Comparison of ENCODE assay signal across 7 mouse cellular contexts in the genomic region with DNA sequence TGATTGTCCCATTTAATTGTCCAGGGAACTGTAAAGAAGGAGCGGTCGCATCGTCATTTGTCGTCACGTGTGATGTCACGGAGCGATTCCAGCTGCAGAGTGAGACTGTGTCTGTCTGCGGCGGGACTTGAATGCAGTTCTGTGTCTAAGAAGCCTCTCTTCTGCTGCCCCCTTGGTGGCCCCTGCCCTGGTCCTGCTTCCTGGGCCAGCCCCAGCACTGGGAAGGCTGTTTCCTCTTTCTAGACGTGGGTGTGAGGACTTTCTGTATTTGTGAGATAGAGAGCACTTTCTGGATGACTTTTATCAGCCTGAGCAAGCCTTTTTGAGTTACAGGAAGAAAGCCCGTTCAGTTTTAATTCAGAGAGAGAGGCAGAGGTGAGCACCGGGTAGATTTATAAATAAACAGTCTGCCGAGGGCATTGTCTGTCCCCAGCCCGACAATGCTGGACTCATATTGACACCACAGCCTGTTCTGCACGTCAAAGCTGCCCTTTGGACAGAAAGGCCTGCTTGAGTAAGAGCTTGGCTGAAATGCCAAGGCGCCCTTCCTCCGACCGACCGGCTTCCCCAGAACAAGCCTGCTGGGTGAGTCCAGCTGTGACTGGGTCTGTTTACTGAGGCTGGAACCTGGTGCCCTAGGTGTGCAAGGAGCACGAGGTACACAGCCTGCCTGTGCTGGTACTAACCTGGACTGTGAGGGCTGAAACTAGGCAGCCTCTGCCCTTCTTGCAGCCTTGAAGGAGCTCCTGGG. TPM values are rescaled to one million over a fixed set of nuclear protein-coding genes. Genes with fewer than 3 reads are reported as not detected.
DNase-seq lines count a peak whose midpoint lies in the region; ATAC-seq and TF ChIP-seq lines count a peak whose summit lies in the region.

No protein-coding gene starts in this region.

- H3K4me1 ChIP-seq in lung, embryonic 15.5 days: peaks cover 76% of the 10 kb centered on the region
- peaks cover 61% of the 10 kb centered on the region for H3K4me1 ChIP-seq in small intestine, adult 2 months (ENCODE audit: control insufficient read depth, insufficient read depth, insufficient read length, low read length)

- H3K36me3 ChIP-seq in lung, embryonic 15.5 days: no peaks in the 10 kb centered on the region
- H3K36me3 ChIP-seq in small intestine, adult 2 months (ENCODE audit: control insufficient read depth, insufficient read depth, low read length): no peaks in the 10 kb centered on the region

- peak; percentile 7; the same call in 1 of the 2 replicates for ATAC-seq in lung, embryonic 15.5 days (ENCODE audit: borderline replicate concordance, extremely low read depth, low FRiP score, low TSS enrichment)

- H3K27me3 ChIP-seq in lung, embryonic 15.5 days: no peaks in the 10 kb centered on the region
- no peaks in the 10 kb centered on the region for H3K27me3 ChIP-seq in small intestine, adult 2 months (ENCODE audit: control insufficient read depth, insufficient read depth, low read length)

- peak overlapping the region; percentile 18; the same call in 1 of the 2 replicates for H3K9ac ChIP-seq in lung, embryonic 15.5 days

- H3K4me3 ChIP-seq in lung, embryonic 15.5 days: no peak overlapping the region
- peak overlapping the region; percentile 11 for H3K4me3 ChIP-seq in small intestine, adult 2 months (ENCODE audit: low read depth, low read length)

- 36% methylated on average over 20 of the region's 20 CpGs for WGBS in lung, embryonic 15.5 days
- WGBS in small intestine, adult 2 months: 10% methylated on average over 20 of the region's 20 CpGs

- no peak for TF ChIP-seq POLR2A in small intestine, adult 2 months (IDR thresholded peaks at IDR 0.05; ENCODE audit: low read depth, low read length)

- H3K27ac ChIP-seq in lung, embryonic 15.5 days: peak overlapping the region; percentile 75
- H3K27ac ChIP-seq in small intestine, adult 2 months (ENCODE audit: insufficient read depth, low read depth, low read length): peak overlapping the region; percentile 90

- no peak overlapping the region for H3K4me2 ChIP-seq in lung, embryonic 15.5 days

- no peaks in the 10 kb centered on the region for H3K9me3 ChIP-seq in lung, embryonic 15.5 days

- DNase-seq in MEL-GATA-1-ER (ENCODE audit: extremely low read depth, low read depth): peak; percentile 89
- peak; percentile 89 for DNase-seq in adrenal gland, postnatal 10 days
- DNase-seq in heart, adult 18-20 months: peak; percentile 79 to 83
- DNase-seq in kidney, adult 18-20 months: peak; percentile 86
- DNase-seq in cerebellum, adult 11 months: no peak

- no peak for TF ChIP-seq CTCF in small intestine, adult 2 months (IDR thresholded peaks at IDR 0.05; ENCODE audit: extremely low read depth, insufficient read length, insufficient replicate concordance, low read depth, low read length)

RNA-seq across cellular contexts. Expression of gene Zmiz1, which starts 22.1 kb away (rescaled TPM):
- total RNA-seq in adrenal gland, postnatal 10 days (2021): 10 to 100 TPM; 63.8 to 73.3 TPM
- total RNA-seq in heart, adult 18-20 months (2021): 10 to 100 TPM; 32.5 to 38.5 TPM
- 19.8 and 23.8 TPM in 2 replicates for polyA plus RNA-seq in lung, embryonic 15.5 days (2015; fragmentation: Nextera tagmentation; extraction: Ambion mirVana)
- polyA plus RNA-seq in small intestine, adult 2 months (2012; rRNA removed): 35.0 and 91.5 TPM in 2 replicates
